In the genomic region with DNA sequence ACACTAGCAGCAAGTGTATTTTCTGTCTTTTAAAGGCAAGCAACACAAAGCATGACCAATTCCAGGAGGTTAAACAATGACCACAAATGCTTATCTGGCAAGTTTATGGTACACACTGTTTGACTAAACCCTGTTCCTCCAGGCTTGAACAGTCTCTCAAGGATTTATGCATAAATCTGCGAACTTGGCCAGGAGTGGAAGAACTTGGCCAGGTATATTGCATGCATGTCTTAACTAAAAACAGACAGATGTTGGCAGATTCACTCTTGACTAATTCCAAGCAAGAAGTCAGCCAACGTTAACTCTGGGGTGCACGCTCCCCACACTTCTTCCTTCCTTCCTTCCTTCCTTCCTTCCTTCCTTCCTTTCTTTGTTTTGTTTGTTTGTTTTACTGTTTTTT, we compare ENCODE assay signal across 32 mouse cellular contexts. TPM values are rescaled to one million over a fixed set of nuclear protein-coding genes. Genes with fewer than 3 reads are reported as not detected.
A peak's percentile ranks its signal among the peaks of the same experiment; 100 is the strongest.
DNase-seq lines count a peak whose midpoint lies in the region; ATAC-seq lines count a peak whose summit lies in the region.
"Had no signal": no experiment of that assay in that cellular context is flagged by ENCODE, and none has a peak within 500 bp of the region (broad histone marks: within the 10 kb centered on the region; RNA-seq: fewer than 3 reads in every experiment).

No protein-coding gene starts in this region.

- H3K27me3 ChIP-seq in liver, embryonic 12.5 days (replicated peaks), result no peaks in the 10 kb centered on the region
- H3K27me3 ChIP-seq in liver, embryonic 11.5 days (replicated peaks; ENCODE audit: control insufficient read depth, insufficient read depth, low read length), result no peaks in the 10 kb centered on the region
- H3K27me3 ChIP-seq: embryonic facial prominence, embryonic 13.5 days; heart, embryonic 13.5 days had no signal

- H3K4me2 ChIP-seq in liver, embryonic 12.5 days, result no peak overlapping the region
- no peak overlapping the region for H3K4me2 ChIP-seq in liver, embryonic 11.5 days
- H3K4me2 ChIP-seq: embryonic facial prominence, embryonic 13.5 days; heart, embryonic 13.5 days; hindbrain, embryonic 14.5 days had no signal

- no peaks in the 10 kb centered on the region for H3K9me3 ChIP-seq in liver, embryonic 12.5 days (replicated peaks)
- H3K9me3 ChIP-seq in liver, embryonic 11.5 days (ENCODE audit: control insufficient read depth, low read length), result no peaks in the 10 kb centered on the region
- H3K9me3 ChIP-seq: embryonic facial prominence, embryonic 13.5 days; heart, embryonic 10.5 days; heart, embryonic 13.5 days had no signal

- 0 out of 2 replicates have a peak overlapping the region, but pooled peaks have one; percentile 11 for H3K27ac ChIP-seq in liver, embryonic 12.5 days
- H3K27ac ChIP-seq in liver, embryonic 11.5 days (ENCODE audit: low read depth, low read length), result no peak overlapping the region
- H3K27ac ChIP-seq: embryonic facial prominence, embryonic 13.5 days; heart, adult 2 months; heart, embryonic 10.5 days; heart, embryonic 13.5 days; hindbrain, embryonic 14.5 days; hindbrain, postnatal 0 days had no signal

- 71% methylated on average over 3 of the region's 3 CpGs for WGBS in liver, embryonic 12.5 days (ENCODE audit: insufficient replicate concordance)
- WGBS in liver, embryonic 11.5 days, result 71% methylated on average over 3 of the region's 3 CpGs

- no peak for ATAC-seq in liver, embryonic 12.5 days
- ATAC-seq in liver, embryonic 11.5 days (replicated peaks; ENCODE audit: low FRiP score), result no peak
- ATAC-seq: CD4-positive, CD25-positive, alpha-beta regulatory T cell, adult 4 months; forebrain, embryonic 14.5 days; hindbrain, postnatal 0 days had no signal

- no peak overlapping the region for H3K9ac ChIP-seq in liver, embryonic 12.5 days
- no peak overlapping the region for H3K9ac ChIP-seq in liver, embryonic 11.5 days (ENCODE audit: low read depth, low read length)
- H3K9ac ChIP-seq: embryonic facial prominence, embryonic 13.5 days; heart, embryonic 13.5 days; hindbrain, embryonic 14.5 days had no signal

- H3K4me3 ChIP-seq in liver, embryonic 12.5 days, result no peak overlapping the region
- H3K4me3 ChIP-seq in liver, embryonic 11.5 days (ENCODE audit: low read depth, low read length), result no peak overlapping the region
- H3K4me3 ChIP-seq: embryonic facial prominence, embryonic 13.5 days; heart, adult 2 months; heart, embryonic 10.5 days; heart, embryonic 13.5 days had no signal

- H3K36me3 ChIP-seq in liver, embryonic 12.5 days, result peaks cover 18% of the 10 kb centered on the region
- H3K36me3 ChIP-seq in liver, embryonic 11.5 days (ENCODE audit: control insufficient read depth, insufficient read depth, low read length), result no peaks in the 10 kb centered on the region
- H3K36me3 ChIP-seq: heart, embryonic 10.5 days had no signal

- peaks cover 71% of the 10 kb centered on the region for H3K4me1 ChIP-seq in liver, embryonic 12.5 days
- H3K4me1 ChIP-seq in liver, embryonic 11.5 days (replicated peaks; ENCODE audit: control insufficient read depth, insufficient read depth, low read length), result peaks cover 19% of the 10 kb centered on the region
- H3K4me1 ChIP-seq: embryonic facial prominence, embryonic 13.5 days; heart, embryonic 10.5 days had no signal

- DNase-seq in liver, embryonic 11.5 days (ENCODE audit: low spot score), result no peak
- peak; percentile 63 for DNase-seq in fat pad, adult 2 months (ENCODE audit: extremely low read depth, low read depth, low spot score)
- peak; percentile 62 for DNase-seq in gonadal fat pad, adult 2 months (ENCODE audit: low read depth)
- DNase-seq in kidney, adult 18-20 months, result no peak
- no peak for DNase-seq in layer of hippocampus, adult 18-20 months (ENCODE audit: low spot score in 2 of 2)
- DNase-seq: adrenal gland, adult 2 months; adrenal gland, postnatal 14 days; cerebellum, adult 11 months; cerebellum, adult 2 months; cerebellum, adult 9-11 months; cerebellum, postnatal 25 days; gastrocnemius, postnatal 25 days; heart, adult 2 months; heart, postnatal 14 days; heart, postnatal 4 days had no signal

RNA-seq across cellular contexts. Expression of gene Gm5767, which starts 0.8 kb away (rescaled TPM):
- polyA plus RNA-seq in liver, embryonic 12.5 days (2016; fragmentation: Nextera tagmentation; extraction: Ambion mirVana), result not detected in 2 replicates
- polyA plus RNA-seq in liver, embryonic 11.5 days (2014; fragmentation: Nextera tagmentation; extraction: Ambion mirVana), result not detected in 2 replicates
- polyA plus RNA-seq in gonadal fat pad, adult 2 months (2012; rRNA removed), result 2.3 and 4.2 TPM in 2 replicates
- total RNA-seq in layer of hippocampus, adult 18-20 months (2021), result not detected
- total RNA-seq: adrenal gland, adult 2 months; adrenal gland, postnatal 14 days; adrenal gland, postnatal 4 days; common myeloid progenitor, adult 5-6 weeks; gastrocnemius, adult 8-10 months; gastrocnemius, postnatal 25 days; granulocyte monocyte progenitor cell, adult 5-6 weeks; heart, adult 2 months; heart, postnatal 14 days; heart, postnatal 4 days; hindbrain, postnatal 0 days; MEL had no signal
- polyA plus RNA-seq: C2C12; CD4-positive, CD25-positive, alpha-beta regulatory T cell, adult 4 months; cerebellum, adult 2 months; embryonic facial prominence, embryonic 13.5 days; forebrain, embryonic 11.5 days; forebrain, embryonic 14.5 days; heart, embryonic 10.5 days; heart, embryonic 13.5 days; heart, embryonic 16.5 days; hindbrain, embryonic 11.5 days; hindbrain, postnatal 0 days had no signal

RNA-seq across cellular contexts. Expression of gene Carhsp1, which starts 7.8 kb away (rescaled TPM):
- 55.7 and 56.5 TPM in 2 replicates for polyA plus RNA-seq in liver, embryonic 12.5 days (2016; fragmentation: Nextera tagmentation; extraction: Ambion mirVana)
- polyA plus RNA-seq in liver, embryonic 11.5 days (2014; fragmentation: Nextera tagmentation; extraction: Ambion mirVana), result 24.9 and 25.4 TPM in 2 replicates
- 74.0 and 101 TPM in 2 replicates for polyA plus RNA-seq in gonadal fat pad, adult 2 months (2012; rRNA removed)
- total RNA-seq in layer of hippocampus, adult 18-20 months (2021), result 10 to 100 TPM; 27.3 to 28.4 TPM

RNA-seq across cellular contexts. Expression of gene Tmem186, which starts 42.3 kb away (rescaled TPM):
- 12.9 and 14.2 TPM in 2 replicates for polyA plus RNA-seq in liver, embryonic 12.5 days (2016; fragmentation: Nextera tagmentation; extraction: Ambion mirVana)
- polyA plus RNA-seq in liver, embryonic 11.5 days (2014; fragmentation: Nextera tagmentation; extraction: Ambion mirVana), result 16.4 and 19.4 TPM in 2 replicates
- 12.1 and 12.3 TPM in 2 replicates for polyA plus RNA-seq in gonadal fat pad, adult 2 months (2012; rRNA removed)
- 10 to 100 TPM; 11.5 to 13.1 TPM for total RNA-seq in layer of hippocampus, adult 18-20 months (2021)

RNA-seq across cellular contexts. Expression of gene Pmm2, which starts 42.3 kb away (rescaled TPM):
- 41.6 and 42.4 TPM in 2 replicates for polyA plus RNA-seq in liver, embryonic 12.5 days (2016; fragmentation: Nextera tagmentation; extraction: Ambion mirVana)
- 52.9 and 55.8 TPM in 2 replicates for polyA plus RNA-seq in liver, embryonic 11.5 days (2014; fragmentation: Nextera tagmentation; extraction: Ambion mirVana)
- 59.8 and 66.5 TPM in 2 replicates for polyA plus RNA-seq in gonadal fat pad, adult 2 months (2012; rRNA removed)
- total RNA-seq in layer of hippocampus, adult 18-20 months (2021), result 10 to 100 TPM; 25.4 to 29.5 TPM

Comparison
In these comparisons a context has a peak if more than half of its experiments do, and no peak if none do; other contexts are left out.
1. DNase-seq: peak in fat pad, adult 2 months (single experiment) and gonadal fat pad, adult 2 months (single experiment); none in liver, embryonic 11.5 days (single experiment), kidney, adult 18-20 months (single experiment) and layer of hippocampus, adult 18-20 months (0 of 2).